Mouse (Mus musculus) urinary bladder, postnatal 36 days (tissue): ENCODE results near the gene Kif20b.
A peak's percentile ranks its signal among the peaks of the same experiment; 100 is the strongest.

Source experiments
- DNase-seq, 2 experiments: peaks; one replicate each; pipeline ENCODE4 v3.0.0; 2022; ENCODE audit warnings: low spot score in 2 of 2, mixed read lengths in 1 of 2

Gene Kif20b

GRCm38 (mm10) chr19:34921652-34922602, at the start of gene Kif20b:
TSS of gene Kif20b (plus strand) at chr19:34922361.
- peak; percentile 85 to 88 for DNase-seq

- DNase-seq = no peak
Observed at GRCm38 (mm10) chr19:34876676-34877075, 45.5 kb upstream of the Kif20b start.

- DNase-seq = peak; percentile 81 to 87
Observed at GRCm38 (mm10) chr19:34877898-34878602, 44.1 kb upstream of the Kif20b start.

GRCm38 (mm10) chr19:34878603-34879541, 43.3 kb upstream of the Kif20b start, which contains the start of gene Pank1:
TSS of gene Pank1 (minus strand) at chr19:34879455.
- DNase-seq = peak; percentile 55 to 69

- no peak for DNase-seq
Observed at GRCm38 (mm10) chr19:34879624-34880023, 42.5 kb upstream of the Kif20b start.

- DNase-seq = no peak
Observed at GRCm38 (mm10) chr19:34881160-34881559, 41.0 kb upstream of the Kif20b start.

- DNase-seq = no peak
Observed at GRCm38 (mm10) chr19:34882443-34882842, 39.7 kb upstream of the Kif20b start.

- no peak for DNase-seq
Observed at GRCm38 (mm10) chr19:34883526-34884224, 38.5 kb upstream of the Kif20b start.

- DNase-seq = no peak
Observed at GRCm38 (mm10) chr19:34886324-34886723, 35.8 kb upstream of the Kif20b start.

- DNase-seq = no peak
Observed at GRCm38 (mm10) chr19:34890981-34891380, 31.2 kb upstream of the Kif20b start.

GRCm38 (mm10) chr19:34891590-34891989, 30.6 kb upstream of the Kif20b start:
- no peak for DNase-seq

GRCm38 (mm10) chr19:34895082-34895481, 27.1 kb upstream of the Kif20b start:
- no peak for DNase-seq

GRCm38 (mm10) chr19:34897082-34897965, 24.8 kb upstream of the Kif20b start:
- no peak for DNase-seq

- no peak for DNase-seq
Observed at GRCm38 (mm10) chr19:34898941-34899340, 23.2 kb upstream of the Kif20b start.

GRCm38 (mm10) chr19:34901266-34901665, 20.9 kb upstream of the Kif20b start:
- DNase-seq = no peak

- DNase-seq = no peak
Observed at GRCm38 (mm10) chr19:34901735-34902134, 20.4 kb upstream of the Kif20b start.

GRCm38 (mm10) chr19:34904032-34904431, 18.1 kb upstream of the Kif20b start:
- no peak for DNase-seq

- no peak for DNase-seq
Observed at GRCm38 (mm10) chr19:34905424-34905823, 16.7 kb upstream of the Kif20b start.

- DNase-seq = no peak
Observed at GRCm38 (mm10) chr19:34906772-34907171, 15.4 kb upstream of the Kif20b start.

GRCm38 (mm10) chr19:34912366-34912765, 9.8 kb upstream of the Kif20b start:
- DNase-seq = no peak
